Mouse (Mus musculus): Measurements from ENCODE around the gene Naip2. TPM values are rescaled to one million over a fixed set of nuclear protein-coding genes. Genes with fewer than 3 reads are reported as not detected.

Naip2 gene
- polyA plus RNA-seq, 1 experiment from 2014 or later: 0.11 TPM

DNA sequence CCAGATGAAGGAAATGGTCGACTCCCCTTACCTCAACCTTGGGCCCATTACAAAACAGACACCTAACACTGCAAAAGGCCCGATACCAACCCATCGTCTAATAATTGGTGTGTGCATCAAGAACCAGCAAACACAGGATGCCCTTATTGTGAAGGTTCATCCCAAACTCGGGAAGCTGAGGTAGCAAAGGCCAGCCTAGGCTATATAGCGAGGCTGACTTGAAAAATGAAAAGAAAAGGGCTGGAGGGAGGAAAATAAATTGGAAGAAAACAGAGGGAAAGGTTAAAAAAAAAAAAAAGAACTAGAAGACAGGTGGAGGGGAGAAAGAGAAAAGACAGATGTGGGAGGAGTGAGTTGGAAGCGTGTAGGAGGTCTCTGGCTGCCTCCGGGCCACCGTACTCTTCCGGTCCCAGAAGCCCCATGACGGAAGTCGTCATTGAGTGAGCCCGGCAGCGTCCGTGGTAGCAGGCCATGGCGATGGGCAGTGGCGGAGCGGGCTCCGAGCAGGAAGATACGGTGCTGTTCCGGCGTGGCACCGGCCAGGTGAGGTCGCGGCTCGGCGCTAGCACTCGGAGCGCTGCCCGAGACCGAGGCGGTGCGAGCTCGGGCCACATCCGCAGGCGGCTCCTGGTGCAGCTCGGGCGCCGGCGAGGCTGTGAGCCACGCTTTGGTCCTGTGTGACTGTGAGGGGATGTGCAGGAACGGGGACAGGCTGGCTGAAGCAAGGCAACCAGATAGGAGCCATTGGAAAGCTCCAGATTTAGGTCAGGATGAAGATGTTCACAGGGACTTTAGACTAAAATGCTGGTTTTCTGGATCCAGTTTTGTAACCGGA, 77.3 kb downstream of the Naip2 start, which contains the start of gene Smn1:
Gene Smn1, plus strand, starts transcription at position 430 of the 835 bp plus-strand sequence.
- peaks cover 20% of the 10 kb centered on the region for H3K36me3 ChIP-seq (ENCODE audit: control insufficient read depth, insufficient read depth, low read length)
- peak within 1 kb of the TSS; percentile 99 for H3K4me3 ChIP-seq (ENCODE audit: low read length)
- peak within 1 kb of the TSS; percentile 98 for H3K4me2 ChIP-seq (ENCODE audit: low read length)
- H3K9ac ChIP-seq (ENCODE audit: low read depth, low read length): peak within 1 kb of the TSS; percentile 89
- no peaks in the 10 kb centered on the region for H3K27me3 ChIP-seq (replicated peaks; ENCODE audit: control insufficient read depth, insufficient read depth, low read length)
- peak; percentile 99 for ATAC-seq
- no peaks in the 10 kb centered on the region for H3K9me3 ChIP-seq (ENCODE audit: control insufficient read depth, low read length)
- H3K27ac ChIP-seq (ENCODE audit: low read depth, low read length): peak within 1 kb of the TSS; percentile 75
- 4% methylated on average over 42 of the region's 42 CpGs for WGBS
- H3K4me1 ChIP-seq (ENCODE audit: control insufficient read depth, insufficient read depth, low read depth, low read length): peaks cover 11% of the 10 kb centered on the region

GRCm38 (mm10) chr13:100123970-100124369, 77.9 kb downstream of the Naip2 start:
- peaks cover 11% of the 10 kb centered on the region for H3K4me1 ChIP-seq (ENCODE audit: control insufficient read depth, insufficient read depth, low read depth, low read length)
- peaks cover 16% of the 10 kb centered on the region for H3K36me3 ChIP-seq (ENCODE audit: control insufficient read depth, insufficient read depth, low read length)
- no peaks in the 10 kb centered on the region for H3K27me3 ChIP-seq (replicated peaks; ENCODE audit: control insufficient read depth, insufficient read depth, low read length)
- peak; percentile 16 for ATAC-seq
- peak overlapping the region; percentile 99 for H3K4me3 ChIP-seq (ENCODE audit: low read length)
- no peak overlapping the region for H3K9ac ChIP-seq (ENCODE audit: low read depth, low read length)
- H3K27ac ChIP-seq (ENCODE audit: low read depth, low read length): no peak overlapping the region
- peak overlapping the region; percentile 98 for H3K4me2 ChIP-seq (ENCODE audit: low read length)
- WGBS: 85% methylated on average over 3 of the region's 3 CpGs
- H3K9me3 ChIP-seq (ENCODE audit: control insufficient read depth, low read length): no peaks in the 10 kb centered on the region

- H3K27me3 ChIP-seq (replicated peaks; ENCODE audit: control insufficient read depth, insufficient read depth, low read length): no peaks in the 10 kb centered on the region
- no peak overlapping the region for H3K4me2 ChIP-seq (ENCODE audit: low read length)
- H3K4me3 ChIP-seq (ENCODE audit: low read length): no peak overlapping the region
- H3K36me3 ChIP-seq (ENCODE audit: control insufficient read depth, insufficient read depth, low read length): peaks cover 14% of the 10 kb centered on the region
- 47% methylated on average over 5 of the region's 5 CpGs for WGBS
- no peak for ATAC-seq
- H3K4me1 ChIP-seq (ENCODE audit: control insufficient read depth, insufficient read depth, low read depth, low read length): peaks cover 12% of the 10 kb centered on the region
- no peak overlapping the region for H3K9ac ChIP-seq (ENCODE audit: low read depth, low read length)
- H3K9me3 ChIP-seq (ENCODE audit: control insufficient read depth, low read length): no peaks in the 10 kb centered on the region
- no peak overlapping the region for H3K27ac ChIP-seq (ENCODE audit: low read depth, low read length)
Measured at GRCm38 (mm10) chr13:100112218-100112972, 89.5 kb downstream of the Naip2 start.

- H3K4me2 ChIP-seq (ENCODE audit: low read length): peak within 1 kb of the TSS; percentile 89
- no peaks in the 10 kb centered on the region for H3K9me3 ChIP-seq (ENCODE audit: control insufficient read depth, low read length)
- WGBS: under 1% methylated on average over 74 of the region's 76 CpGs
- no peaks in the 10 kb centered on the region for H3K27me3 ChIP-seq (replicated peaks; ENCODE audit: control insufficient read depth, insufficient read depth, low read length)
- peak within 1 kb of the TSS; percentile 72 for H3K27ac ChIP-seq (ENCODE audit: low read depth, low read length)
- H3K4me3 ChIP-seq (ENCODE audit: low read length): peak within 1 kb of the TSS; percentile 80
- peak; percentile 83 for ATAC-seq
- H3K36me3 ChIP-seq (ENCODE audit: control insufficient read depth, insufficient read depth, low read length): no peaks in the 10 kb centered on the region; the same call in 1 of the 2 replicates
- H3K4me1 ChIP-seq (ENCODE audit: control insufficient read depth, insufficient read depth, low read depth, low read length): peaks cover 20% of the 10 kb centered on the region
- peak within 1 kb of the TSS; percentile 90 for H3K9ac ChIP-seq (ENCODE audit: low read depth, low read length)
Measured at GRCm38 (mm10) chr13:100107652-100108472, 94.0 kb downstream of the Naip2 start, which contains the start of gene Serf1. Serf1 (plus strand) TSS chr13:100108012.

GRCm38 (mm10) chr13:100103748-100104254, 98.1 kb downstream of the Naip2 start, which contains the start of gene Bdp1:
Bdp1 (minus strand) TSS chr13:100104070.
- Histone ChIP-seq H3K4me1 (ENCODE audit: control insufficient read depth, insufficient read depth, low read depth, low read length) (peaks cover 21% of the 10 kb centered on the region), H3K27me3 (replicated peaks; ENCODE audit: control insufficient read depth, insufficient read depth, low read length) (no peaks in the 10 kb centered on the region), H3K27ac (ENCODE audit: low read depth, low read length) (peak within 1 kb of the TSS; percentile 81), H3K9me3 (ENCODE audit: control insufficient read depth, low read length) (no peaks in the 10 kb centered on the region), H3K9ac (ENCODE audit: low read depth, low read length) (peak within 1 kb of the TSS; percentile 91), H3K4me3 (ENCODE audit: low read length) (peak within 1 kb of the TSS; percentile 100), H3K36me3 (ENCODE audit: control insufficient read depth, insufficient read depth, low read length) (no peaks in the 10 kb centered on the region), H3K4me2 (ENCODE audit: low read length) (peak within 1 kb of the TSS; percentile 92)
- WGBS: under 1% methylated on average over 40 of the region's 44 CpGs
- peak; percentile 80 for ATAC-seq

- WGBS: 9% methylated on average over 14 of the region's 15 CpGs
- H3K9ac ChIP-seq (ENCODE audit: low read depth, low read length): peak overlapping the region; percentile 91
- no peak; the same call in 1 of the 2 replicates for ATAC-seq
- H3K4me1 ChIP-seq (ENCODE audit: control insufficient read depth, insufficient read depth, low read depth, low read length): peaks cover 18% of the 10 kb centered on the region
- H3K27ac ChIP-seq (ENCODE audit: low read depth, low read length): peak overlapping the region; percentile 81
- peak overlapping the region; percentile 100 for H3K4me3 ChIP-seq (ENCODE audit: low read length)
- H3K9me3 ChIP-seq (ENCODE audit: control insufficient read depth, low read length): no peaks in the 10 kb centered on the region
- H3K4me2 ChIP-seq (ENCODE audit: low read length): peak overlapping the region; percentile 92
- 0 out of 2 replicates have a peak, but pooled peaks cover 2% of the 10 kb centered on the region for H3K36me3 ChIP-seq (ENCODE audit: control insufficient read depth, insufficient read depth, low read length)
- H3K27me3 ChIP-seq (replicated peaks; ENCODE audit: control insufficient read depth, insufficient read depth, low read length): no peaks in the 10 kb centered on the region
Measured at GRCm38 (mm10) chr13:100103052-100103658, 98.7 kb downstream of the Naip2 start.

GRCm38 (mm10) chr13:100098808-100099207, 103.1 kb downstream of the Naip2 start:
- H3K9ac ChIP-seq (ENCODE audit: low read depth, low read length): no peak overlapping the region
- peaks cover 11% of the 10 kb centered on the region for H3K4me1 ChIP-seq (ENCODE audit: control insufficient read depth, insufficient read depth, low read depth, low read length)
- H3K36me3 ChIP-seq (ENCODE audit: control insufficient read depth, insufficient read depth, low read length): peaks cover 24% of the 10 kb centered on the region
- ATAC-seq: no peak
- no peak overlapping the region for H3K4me2 ChIP-seq (ENCODE audit: low read length)
- no peak overlapping the region for H3K27ac ChIP-seq (ENCODE audit: low read depth, low read length)
- no peaks in the 10 kb centered on the region for H3K9me3 ChIP-seq (ENCODE audit: control insufficient read depth, low read length)
- H3K4me3 ChIP-seq (ENCODE audit: low read length): no peak overlapping the region
- no peaks in the 10 kb centered on the region for H3K27me3 ChIP-seq (replicated peaks; ENCODE audit: control insufficient read depth, insufficient read depth, low read length)
- WGBS: 90% methylated on average over 6 of the region's 6 CpGs

Data from hindbrain, embryonic 16.5 days (tissue).